Mouse (Mus musculus): Measurements from ENCODE around the gene Dhx58.

- no peak for TF ChIP-seq CTCF (IDR thresholded peaks at IDR 0.05; ENCODE audit: extremely low read depth, insufficient read depth, insufficient read length, insufficient replicate concordance)
- TF ChIP-seq POLR2A (IDR thresholded peaks at IDR 0.05; ENCODE audit: low read depth, low read length), result no peak
Measured at GRCm38 (mm10) chr11:100651748-100652147, 52.3 kb downstream of the Dhx58 start.

All from spleen, adult 2 months (tissue).